Mouse (Mus musculus) forebrain, embryonic 13.5 days (tissue): ENCODE measurements around the gene Btrc. TPM values are rescaled to one million over a fixed set of nuclear protein-coding genes. Genes with fewer than 3 reads are reported as not detected.

ENCODE experiments used
- ATAC-seq: fragments of 200-750 bp; cut with Nextera tagmentation; 2 replicates; pipeline ENCODE4 v1.8.0; 2017
- H3K27ac ChIP-seq: fragments of 300-500 bp; sonication (generic); 2 replicates; pipeline ENCODE4 v1.5.1; 2015; ENCODE audit warnings: inconsistent platforms, mild to moderate bottlenecking, moderate library complexity
- H3K27me3 ChIP-seq: fragments of 300-500 bp; sonication (generic); 2 replicates; pipeline ENCODE4 v1.6.1; 2015; ENCODE audit warnings: mild to moderate bottlenecking, inconsistent platforms
- H3K36me3 ChIP-seq: fragments of 300-500 bp; sonication (generic); 2 replicates; pipeline ENCODE4 v1.6.1; 2015; ENCODE audit warnings: mild to moderate bottlenecking, inconsistent platforms; ENCODE audit not compliant: poor library complexity, severe bottlenecking
- H3K4me1 ChIP-seq: fragments of 300-500 bp; sonication (generic); 2 replicates; pipeline ENCODE4 v1.6.1; 2015; ENCODE audit warnings: inconsistent platforms
- H3K4me2 ChIP-seq: fragments of 300-500 bp; sonication (generic); 2 replicates; pipeline ENCODE4 v1.6.1; 2015; ENCODE audit warnings: inconsistent platforms, mild to moderate bottlenecking, moderate library complexity
- H3K4me3 ChIP-seq: fragments of 300-500 bp; sonication (generic); 2 replicates; pipeline ENCODE4 v1.5.1; 2015; ENCODE audit warnings: mild to moderate bottlenecking, inconsistent platforms
- H3K9ac ChIP-seq: fragments of 300-500 bp; sonication (generic); 2 replicates; pipeline ENCODE4 v1.6.1; 2015; ENCODE audit warnings: mild to moderate bottlenecking, inconsistent platforms
- H3K9me3 ChIP-seq: fragments of 300-500 bp; sonication (generic); replicated peaks from 2 replicates; pipeline ENCODE4 v1.6.1; 2016; ENCODE audit warnings: inconsistent platforms
- WGBS: fragments of 180-500 bp; shearing (Covaris S2); methylation state at CpG from one replicate; pipeline ENCODE4 v1.1.7; 2015; 5-methylcytosine and 5-hydroxymethylcytosine counted together
- polyA plus RNA-seq: library from polyadenylated mRNA; unstranded; fragments of >200 nt; fragmentation: Nextera tagmentation; extraction: Ambion mirVana; gene quantifications from 2 replicates; pipeline ENCODE4 v1.2.1, GENCODE M21; 2015

Gene Btrc
- polyA plus RNA-seq, 1 experiment from 2014 or later: 51.4 TPM

- WGBS: 85% methylated on average over 2 of the region's 2 CpGs
- Histone ChIP-seq H3K9me3 (no peaks in the 10 kb centered on the region), H3K36me3 (no peaks in the 10 kb centered on the region), H3K27me3 (no peaks in the 10 kb centered on the region), H3K27ac (no peak overlapping the region), H3K4me2 (no peak overlapping the region), H3K9ac (no peak overlapping the region), H3K4me1 (peaks cover 4% of the 10 kb centered on the region; the same call in 1 of the 2 replicates), H3K4me3 (no peak overlapping the region)
- no peak for ATAC-seq
Observed at GRCm38 (mm10) chr19:45483470-45483869, 119.9 kb downstream of the Btrc start.

- Histone ChIP-seq H3K4me2 (no peak overlapping the region), H3K36me3 (no peaks in the 10 kb centered on the region), H3K27ac (no peak overlapping the region), H3K27me3 (no peaks in the 10 kb centered on the region), H3K9ac (no peak overlapping the region), H3K4me1 (peaks cover 4% of the 10 kb centered on the region; the same call in 1 of the 2 replicates), H3K9me3 (no peaks in the 10 kb centered on the region), H3K4me3 (no peak overlapping the region)
- 0 out of 2 replicates have a peak, but pooled peaks have one; percentile 43 for ATAC-seq
- 87% methylated on average over 6 of the region's 6 CpGs for WGBS
Observed at GRCm38 (mm10) chr19:45486206-45486991, 122.9 kb downstream of the Btrc start.

- Histone ChIP-seq H3K4me3 (no peak overlapping the region), H3K9me3 (no peaks in the 10 kb centered on the region), H3K27me3 (no peaks in the 10 kb centered on the region), H3K27ac (no peak overlapping the region), H3K9ac (no peak overlapping the region), H3K4me1 (peaks cover 4% of the 10 kb centered on the region; the same call in 1 of the 2 replicates), H3K36me3 (no peaks in the 10 kb centered on the region), H3K4me2 (no peak overlapping the region)
- no peak for ATAC-seq
- WGBS: 83% methylated on average over 3 of the region's 3 CpGs
Observed at GRCm38 (mm10) chr19:45486992-45487387, 123.5 kb downstream of the Btrc start.

GRCm38 (mm10) chr19:45489961-45490360 lies 126.4 kb downstream of the Btrc start:
- H3K9me3 ChIP-seq: no peaks in the 10 kb centered on the region
- peaks cover 26% of the 10 kb centered on the region for H3K4me1 ChIP-seq
- H3K4me3 ChIP-seq: no peak overlapping the region
- 78% methylated on average over 6 of the region's 6 CpGs for WGBS
- H3K4me2 ChIP-seq: no peak overlapping the region
- ATAC-seq: no peak
- H3K27ac ChIP-seq: no peak overlapping the region
- H3K9ac ChIP-seq: no peak overlapping the region
- no peaks in the 10 kb centered on the region for H3K27me3 ChIP-seq
- no peaks in the 10 kb centered on the region for H3K36me3 ChIP-seq

- Histone ChIP-seq H3K9ac (no peak overlapping the region), H3K9me3 (no peaks in the 10 kb centered on the region), H3K27me3 (no peaks in the 10 kb centered on the region), H3K4me3 (no peak overlapping the region), H3K27ac (no peak overlapping the region), H3K4me1 (peaks cover 26% of the 10 kb centered on the region), H3K36me3 (no peaks in the 10 kb centered on the region), H3K4me2 (no peak overlapping the region)
- no peak for ATAC-seq
- 83% methylated on average over 7 of the region's 7 CpGs for WGBS
Observed at GRCm38 (mm10) chr19:45491246-45491645, 127.7 kb downstream of the Btrc start.

GRCm38 (mm10) chr19:45494121-45494775 lies 130.7 kb downstream of the Btrc start:
- H3K27ac ChIP-seq: 0 out of 2 replicates have a peak overlapping the region, but pooled peaks have one; percentile 22
- H3K9ac ChIP-seq: no peak overlapping the region
- H3K27me3 ChIP-seq: no peaks in the 10 kb centered on the region
- no peak overlapping the region for H3K4me3 ChIP-seq
- WGBS: 19% methylated on average over 10 of the region's 10 CpGs
- ATAC-seq: no peak
- H3K9me3 ChIP-seq: no peaks in the 10 kb centered on the region
- peaks cover 26% of the 10 kb centered on the region for H3K4me1 ChIP-seq
- H3K4me2 ChIP-seq: peak overlapping the region; percentile 19; the same call in 1 of the 2 replicates
- no peaks in the 10 kb centered on the region for H3K36me3 ChIP-seq

- Histone ChIP-seq H3K4me1 (peaks cover 8% of the 10 kb centered on the region), H3K27me3 (no peaks in the 10 kb centered on the region), H3K9ac (no peak overlapping the region), H3K4me2 (no peak overlapping the region), H3K4me3 (no peak overlapping the region), H3K9me3 (no peaks in the 10 kb centered on the region), H3K27ac (no peak overlapping the region), H3K36me3 (peaks cover 11% of the 10 kb centered on the region; the same call in 1 of the 2 replicates)
- 85% methylated on average over 7 of the region's 7 CpGs for WGBS
- no peak for ATAC-seq
Observed at GRCm38 (mm10) chr19:45505446-45505845, 141.9 kb downstream of the Btrc start.

- no peak overlapping the region for H3K27ac ChIP-seq
- no peak for ATAC-seq
- H3K27me3 ChIP-seq: no peaks in the 10 kb centered on the region
- WGBS: 69% methylated on average over 19 of the region's 19 CpGs
- no peak overlapping the region for H3K9ac ChIP-seq
- H3K4me2 ChIP-seq: no peak overlapping the region
- peaks cover 11% of the 10 kb centered on the region; the same call in 1 of the 2 replicates for H3K36me3 ChIP-seq
- H3K4me1 ChIP-seq: peaks cover 12% of the 10 kb centered on the region
- no peaks in the 10 kb centered on the region for H3K9me3 ChIP-seq
- no peak overlapping the region for H3K4me3 ChIP-seq
Observed at GRCm38 (mm10) chr19:45507531-45507930, 144.0 kb downstream of the Btrc start.

- H3K36me3 ChIP-seq: peaks cover 25% of the 10 kb centered on the region
- ATAC-seq: no peak
- H3K9me3 ChIP-seq: no peaks in the 10 kb centered on the region
- 82% methylated on average over 3 of the region's 3 CpGs for WGBS
- no peak overlapping the region for H3K4me3 ChIP-seq
- no peaks in the 10 kb centered on the region for H3K27me3 ChIP-seq
- H3K4me1 ChIP-seq: peaks cover 12% of the 10 kb centered on the region
- H3K9ac ChIP-seq: no peak overlapping the region
- H3K27ac ChIP-seq: no peak overlapping the region
- no peak overlapping the region for H3K4me2 ChIP-seq
Observed at GRCm38 (mm10) chr19:45510680-45511079, 147.1 kb downstream of the Btrc start.

- no peak for ATAC-seq
- Histone ChIP-seq H3K27ac (no peak overlapping the region), H3K9ac (no peak overlapping the region)
Observed at GRCm38 (mm10) chr19:45511406-45511805, 147.9 kb downstream of the Btrc start.

GRCm38 (mm10) chr19:45515341-45515740 lies 151.8 kb downstream of the Btrc start:
- Histone ChIP-seq H3K27ac (no peak overlapping the region), H3K4me3 (no peak overlapping the region), H3K4me2 (no peak overlapping the region), H3K27me3 (no peaks in the 10 kb centered on the region), H3K9ac (no peak overlapping the region), H3K9me3 (no peaks in the 10 kb centered on the region), H3K4me1 (peaks cover 4% of the 10 kb centered on the region; the same call in 1 of the 2 replicates), H3K36me3 (peaks cover 60% of the 10 kb centered on the region)
- no peak for ATAC-seq
- 86% methylated on average over 2 of the region's 2 CpGs for WGBS

More at GRCm38 (mm10) chr19:45511406-45511805, 147.9 kb downstream of the Btrc start:
- H3K4me2 ChIP-seq: no peak overlapping the region
- no peak overlapping the region for H3K4me3 ChIP-seq
- H3K9me3 ChIP-seq: no peaks in the 10 kb centered on the region
- peaks cover 12% of the 10 kb centered on the region for H3K4me1 ChIP-seq
- WGBS: 59% methylated on average over 4 of the region's 4 CpGs
- H3K27me3 ChIP-seq: no peaks in the 10 kb centered on the region
- H3K36me3 ChIP-seq: peaks cover 30% of the 10 kb centered on the region

GRCm38 (mm10) chr19:45516264-45516663 lies 152.7 kb downstream of the Btrc start:
- Histone ChIP-seq H3K4me2 (no peak overlapping the region), H3K36me3 (peaks cover 67% of the 10 kb centered on the region), H3K4me3 (no peak overlapping the region), H3K27me3 (no peaks in the 10 kb centered on the region), H3K4me1 (peaks cover 2% of the 10 kb centered on the region; the same call in 1 of the 2 replicates), H3K9me3 (no peaks in the 10 kb centered on the region), H3K9ac (no peak overlapping the region), H3K27ac (no peak overlapping the region)
- WGBS: 95% methylated on average over 12 of the region's 12 CpGs
- no peak for ATAC-seq
